Mouse (Mus musculus) right cerebral cortex, postnatal 10 days (tissue): ENCODE measurements at regions not wholly inside any gene's neighbourhood (a gene's known extent, or its start where the extent isn't known, plus 50 kb on each side); places are given as distances from the start of the nearest gene placed in this dataset.
A peak's percentile ranks its signal among the peaks of the same experiment; 100 is the strongest.

Experiments used
- DNase-seq, 2 experiments: peaks; one replicate each; pipeline ENCODE4 v3.0.0; 2021; ENCODE audit warnings: low spot score in 2 of 2

DNA sequence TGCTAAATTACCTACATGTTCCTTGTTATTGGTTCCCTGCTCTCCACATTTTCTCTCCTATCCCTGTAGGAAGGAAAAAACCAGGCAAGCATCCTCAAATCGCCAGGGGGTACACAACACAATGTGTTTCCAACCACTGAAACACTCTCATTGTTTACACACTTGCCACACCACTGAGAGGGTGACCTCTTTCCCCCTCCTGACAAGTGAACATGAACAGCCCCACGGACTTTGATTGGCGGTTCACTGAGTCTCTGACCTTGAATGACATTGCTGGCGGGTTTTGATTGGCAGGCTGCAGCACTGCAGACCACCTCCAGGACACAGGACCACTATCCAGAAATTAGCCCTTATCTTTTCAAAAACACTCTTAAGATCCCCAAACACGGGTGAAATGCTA is 211.7 kb upstream of the Onecut1 start:
- DNase-seq = no peak

DNA sequence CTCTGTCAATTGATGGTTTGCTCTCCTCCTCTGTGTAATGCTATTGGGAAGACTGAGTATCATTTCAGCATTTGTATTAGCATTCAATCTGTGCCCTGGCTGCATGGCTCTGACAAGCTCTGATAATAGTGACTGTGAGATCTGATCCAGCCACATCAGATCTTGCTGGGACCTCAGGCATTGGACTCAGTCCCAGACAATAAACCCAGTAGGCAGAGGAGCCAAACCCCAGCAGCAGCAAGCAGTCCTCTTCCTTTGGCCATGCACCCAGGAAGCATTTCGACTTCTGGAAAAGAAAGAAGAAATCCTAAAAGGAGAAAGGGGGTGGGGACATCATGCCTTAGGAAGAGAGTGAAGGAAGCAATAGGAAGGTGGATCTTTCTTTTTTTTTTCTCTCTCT is 205.8 kb upstream of the Onecut1 start:
- DNase-seq = no peak

DNA sequence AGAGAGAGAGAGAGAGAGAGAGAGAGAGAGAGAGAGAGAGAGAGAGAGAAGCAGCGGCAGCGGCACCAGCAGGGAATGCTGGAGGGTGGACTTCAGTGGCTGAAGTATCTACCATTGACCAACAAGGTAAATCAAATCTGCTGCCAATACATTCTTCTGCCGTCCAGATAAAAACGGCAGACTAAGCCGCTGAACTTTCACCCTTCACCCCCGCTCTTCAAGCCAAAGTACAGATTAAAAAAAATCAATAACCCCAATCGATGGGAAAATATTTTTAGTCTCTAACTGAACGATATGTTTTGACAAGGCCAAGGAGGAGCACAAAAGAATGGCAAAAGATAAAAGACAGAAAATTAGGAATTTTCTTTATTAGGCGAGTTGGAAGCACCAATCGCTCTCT is 205.3 kb upstream of the Onecut1 start:
- DNase-seq = no peak

DNA sequence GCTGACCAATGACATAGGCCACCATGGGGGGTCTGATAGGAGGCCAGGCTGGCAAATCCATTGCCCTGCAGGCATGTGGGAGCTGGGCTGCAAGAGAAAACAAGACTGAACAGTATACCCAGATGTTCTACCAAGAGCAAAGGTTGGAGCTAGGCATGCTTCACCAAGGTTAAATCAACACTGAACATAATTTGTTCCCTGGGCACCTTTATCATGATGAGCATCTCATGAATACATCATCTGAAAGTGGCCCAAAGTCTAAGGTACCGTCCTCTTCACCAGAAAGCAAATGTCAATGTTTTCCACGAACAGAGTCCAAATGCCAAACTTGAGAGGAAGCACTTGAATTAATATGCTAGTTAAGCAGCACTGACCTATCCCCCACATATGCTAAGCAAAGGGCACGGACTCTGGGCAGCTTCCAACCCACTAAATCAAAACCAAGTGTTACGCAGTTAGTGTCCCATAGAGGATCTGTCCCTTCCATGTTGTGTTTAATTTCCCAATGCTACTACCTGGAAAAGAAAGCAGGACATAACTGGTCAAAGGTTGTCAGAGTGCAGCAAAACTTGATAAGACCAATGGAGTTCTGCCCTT is 190.3 kb upstream of the Onecut1 start:
- DNase-seq = no peak

GRCm38 (mm10) chr9:74672261-74672660 is 189.5 kb upstream of the Onecut1 start:
- DNase-seq = no peak

GRCm38 (mm10) chr9:74698229-74698628 is 163.5 kb upstream of the Onecut1 start:
- peak in 1 of 2 experiments; percentile 23 for DNase-seq

DNA sequence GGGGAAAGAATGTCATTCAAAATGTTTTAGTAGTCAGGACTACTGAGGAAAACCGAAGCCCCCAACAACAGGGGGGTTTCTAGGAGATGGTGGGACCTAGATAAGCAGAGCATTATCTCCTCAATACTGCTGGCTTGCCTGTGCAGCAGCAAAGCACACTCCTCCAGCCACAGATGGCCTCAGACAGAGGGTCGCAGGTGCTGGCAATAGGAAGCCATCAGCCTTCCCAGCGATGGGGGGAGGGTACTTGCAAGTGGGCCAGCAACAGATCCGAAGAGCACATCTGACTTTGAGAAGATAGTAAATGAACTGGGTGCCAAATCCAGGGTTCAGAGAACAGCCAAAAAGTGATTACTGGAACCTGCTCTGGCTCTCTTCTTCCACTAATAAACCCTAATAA is 156.0 kb upstream of the Onecut1 start:
- DNase-seq = no peak

- DNase-seq = no peak
Measured at GRCm38 (mm10) chr9:74707608-74708007, 154.1 kb upstream of the Onecut1 start.

DNA sequence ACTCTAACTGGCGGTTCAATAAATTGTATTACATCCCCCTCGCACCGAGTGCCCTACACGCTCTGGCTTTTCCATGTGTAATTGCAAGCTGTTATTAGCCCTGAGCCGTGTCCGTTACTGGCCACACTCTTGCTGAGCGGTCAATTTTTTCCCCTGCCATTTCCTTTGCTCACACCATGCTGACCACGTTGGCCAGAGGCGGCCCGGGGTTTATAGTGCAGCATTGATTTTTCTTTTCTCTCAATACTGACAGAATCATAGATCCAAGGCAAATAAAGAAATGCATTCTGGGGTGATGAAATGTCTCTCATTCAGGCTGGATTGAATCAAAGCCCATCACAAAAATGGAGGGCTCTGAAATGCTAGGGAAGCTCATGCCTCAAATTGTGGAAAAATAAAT is 150.0 kb upstream of the Onecut1 start:
- DNase-seq = no peak

DNA sequence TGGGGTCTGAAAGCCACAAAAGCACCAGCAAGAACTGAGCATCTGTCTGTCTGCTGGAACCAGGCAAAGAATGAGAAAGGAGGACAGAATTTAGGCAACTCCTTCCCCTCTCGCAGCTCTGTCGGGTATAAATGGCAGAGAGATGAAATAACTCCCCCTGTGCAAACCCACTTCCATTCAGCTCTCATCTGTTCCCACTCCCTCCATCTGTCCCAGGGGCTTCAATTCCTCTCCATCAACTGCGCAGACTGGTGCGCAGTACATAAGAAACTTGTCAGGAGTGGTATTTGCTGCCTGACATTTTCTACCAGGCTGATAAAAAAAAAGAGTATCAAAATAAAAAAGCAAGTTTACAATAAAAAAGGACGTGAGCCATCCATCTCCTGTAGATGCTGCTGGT is 129.3 kb upstream of the Onecut1 start:
- DNase-seq = peak in 1 of 2 experiments; percentile 25

DNA sequence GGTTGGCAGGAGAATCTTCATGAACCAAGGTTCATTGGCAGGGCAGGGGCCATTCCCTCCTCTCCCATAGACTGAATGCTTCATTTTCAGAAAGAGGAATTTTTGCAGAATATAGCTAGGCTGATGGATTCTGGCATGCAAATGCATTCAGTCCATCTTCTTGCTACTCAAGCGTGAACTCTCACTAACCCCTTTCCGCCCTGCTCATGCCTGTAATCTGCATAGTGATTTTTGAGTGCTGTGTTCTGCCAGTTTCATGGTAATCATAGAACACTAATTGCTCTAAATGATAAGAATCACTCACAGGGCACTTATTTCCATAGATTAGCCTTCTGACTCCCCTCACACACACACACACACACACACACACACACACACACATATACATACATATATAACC is 119.8 kb upstream of the Onecut1 start:
- no peak for DNase-seq

DNA sequence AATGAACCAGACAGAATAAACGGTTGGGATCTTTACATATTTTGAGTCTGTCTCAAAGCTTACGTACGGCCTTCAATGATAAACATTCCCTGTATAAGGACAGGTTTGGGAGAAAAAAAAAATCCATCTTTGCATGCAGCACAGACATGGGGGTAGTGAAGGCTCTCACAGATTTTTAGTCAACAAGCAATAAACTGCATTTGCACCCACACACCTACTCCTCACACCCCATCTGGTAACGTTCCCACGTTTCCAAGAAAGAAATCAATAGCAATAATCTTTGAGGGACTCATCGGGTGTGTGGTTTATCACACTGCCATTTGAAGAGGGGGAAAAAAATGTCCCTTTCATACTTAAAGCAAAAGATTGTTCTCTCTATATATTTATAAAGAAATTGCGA is 113.8 kb upstream of the Onecut1 start:
- peak in 1 of 2 experiments; percentile 24 for DNase-seq

- no peak for DNase-seq
Measured at GRCm38 (mm10) chr9:74758025-74758424, 103.7 kb upstream of the Onecut1 start.

DNA sequence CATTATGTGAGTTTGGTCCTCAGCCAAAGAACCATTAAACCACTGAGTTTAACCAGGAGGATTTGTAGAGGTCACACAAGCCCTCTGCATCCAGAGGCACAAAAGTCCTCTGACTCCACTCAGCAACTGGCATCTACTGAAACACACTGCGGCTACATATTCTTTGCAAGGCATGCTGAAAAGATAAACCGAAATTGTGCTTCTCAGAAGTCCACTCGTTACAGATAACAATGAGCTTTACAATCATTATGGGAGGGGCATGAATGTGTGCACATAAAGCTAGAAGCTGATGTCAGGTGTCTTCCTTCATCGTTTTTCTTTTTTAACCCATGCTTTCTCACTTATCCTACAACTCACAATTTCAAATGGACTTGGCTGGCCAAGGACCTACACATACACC is 102.8 kb upstream of the Onecut1 start:
- DNase-seq = no peak

GRCm38 (mm10) chr9:74780419-74780818 is 81.3 kb upstream of the Onecut1 start:
- no peak for DNase-seq

GRCm38 (mm10) chr9:74793394-74793793 is 68.3 kb upstream of the Onecut1 start:
- no peak for DNase-seq

- DNase-seq = no peak
Measured at GRCm38 (mm10) chr9:74795994-74796393, 65.7 kb upstream of the Onecut1 start.

DNA sequence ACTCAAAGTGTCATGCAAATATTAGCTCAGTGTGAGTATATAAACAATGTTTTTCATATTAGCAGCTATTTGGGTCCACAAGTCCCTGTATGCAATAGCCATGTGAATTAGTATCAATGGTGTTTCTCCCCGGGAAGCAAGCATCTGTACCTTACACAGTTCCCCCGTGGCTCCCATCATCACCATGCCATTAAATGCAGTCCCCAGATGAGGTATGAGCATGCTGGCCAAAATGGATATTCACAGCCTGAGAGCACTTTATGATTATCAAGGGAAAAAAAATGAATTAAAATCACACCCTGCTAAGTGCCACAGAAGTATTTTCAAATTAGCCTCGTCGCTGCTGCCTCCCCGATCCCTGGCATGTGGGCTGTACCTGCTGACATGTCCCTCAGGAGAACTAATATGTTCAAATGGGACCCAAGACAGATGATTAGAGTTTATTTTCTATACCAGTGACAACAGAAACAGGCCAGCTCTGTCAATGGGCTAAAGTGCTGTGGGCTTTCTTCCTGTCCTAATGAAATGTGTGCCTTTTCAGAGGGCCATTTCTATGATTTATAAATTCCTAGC is 64.4 kb upstream of the Onecut1 start:
- no peak for DNase-seq

DNA sequence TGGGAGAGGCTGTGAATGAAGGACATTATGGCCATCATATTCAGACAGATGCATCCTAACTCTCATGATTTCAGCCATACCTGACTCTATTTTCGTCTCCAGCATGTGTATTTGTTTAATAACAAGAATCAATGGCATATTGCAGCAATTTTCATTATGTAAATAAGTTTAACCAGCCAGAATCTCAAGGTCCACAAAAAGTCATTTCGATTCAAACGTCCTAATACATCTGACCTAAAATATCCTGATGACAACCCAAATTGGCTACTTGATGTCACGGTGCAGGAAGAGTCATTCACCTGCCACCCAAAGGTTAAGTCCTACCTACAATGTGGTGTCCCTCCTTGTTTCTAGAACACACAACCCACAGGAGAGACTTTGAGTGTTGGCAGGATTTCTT is 60.6 kb upstream of the Onecut1 start:
- DNase-seq = no peak

- DNase-seq = no peak
Measured at GRCm38 (mm10) chr9:74811437-74811836, 50.3 kb upstream of the Onecut1 start.
